Mouse (Mus musculus): Measurements from ENCODE around the gene Aldh1l1.
A peak's percentile ranks its signal among the peaks of the same experiment; 100 is the strongest.

The Aldh1l1 gene

DNA sequence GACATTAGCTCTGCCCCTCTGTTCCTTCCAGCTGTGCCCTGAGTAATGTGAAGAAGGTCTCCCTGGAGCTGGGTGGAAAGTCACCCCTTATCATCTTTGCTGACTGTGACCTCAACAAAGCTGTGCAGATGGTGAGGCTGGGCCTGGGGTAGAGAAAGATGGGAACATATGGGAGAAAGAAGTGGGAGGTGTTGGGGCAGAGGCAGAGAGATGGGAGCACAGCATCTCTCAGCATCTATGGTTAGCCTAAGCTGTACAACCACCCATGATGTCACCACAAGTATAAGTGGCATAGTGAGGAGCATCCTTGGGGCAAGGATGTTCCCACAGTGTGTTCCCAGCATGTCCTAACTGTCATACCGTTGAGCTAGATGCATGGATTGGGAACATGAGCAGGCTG lies 104.5 kb downstream of the Aldh1l1 start:
- DNase-seq (ENCODE audit: low read depth, low spot score): no peak

GRCm38 (mm10) chr6:90594972-90595371 lies 108.7 kb downstream of the Aldh1l1 start:
- DNase-seq (ENCODE audit: low read depth, low spot score): no peak

- no peak for DNase-seq (ENCODE audit: low read depth, low spot score)
Measured at GRCm38 (mm10) chr6:90597060-90597459, 110.8 kb downstream of the Aldh1l1 start.

- DNase-seq (ENCODE audit: low read depth, low spot score): no peak
Measured at GRCm38 (mm10) chr6:90597592-90597991, 111.4 kb downstream of the Aldh1l1 start.

DNA sequence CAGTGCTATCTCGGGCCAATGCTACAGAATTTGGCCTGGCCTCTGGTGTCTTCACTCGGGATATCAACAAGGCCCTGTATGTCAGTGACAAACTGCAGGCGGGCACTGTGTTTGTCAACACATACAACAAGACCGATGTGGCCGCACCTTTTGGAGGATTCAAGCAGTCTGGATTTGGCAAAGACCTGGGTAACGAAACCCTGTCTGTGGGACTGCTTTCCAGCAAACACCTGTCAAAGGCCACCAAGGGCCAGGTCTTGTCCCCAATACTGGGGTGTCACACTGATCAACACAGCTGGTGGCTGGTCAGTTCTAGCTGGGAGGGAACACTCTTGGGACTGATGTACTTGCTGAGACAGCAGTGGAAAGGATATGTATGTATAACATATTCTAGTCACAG lies 112.0 kb downstream of the Aldh1l1 start:
- DNase-seq (ENCODE audit: low read depth, low spot score): no peak

GRCm38 (mm10) chr6:90600351-90600750 lies 114.1 kb downstream of the Aldh1l1 start:
- no peak for DNase-seq (ENCODE audit: low read depth, low spot score)

- no peak for DNase-seq (ENCODE audit: low read depth, low spot score)
Measured at GRCm38 (mm10) chr6:90601736-90602135, 115.5 kb downstream of the Aldh1l1 start.

GRCm38 (mm10) chr6:90602304-90602703 lies 116.1 kb downstream of the Aldh1l1 start:
- no peak for DNase-seq (ENCODE audit: low read depth, low spot score)

GRCm38 (mm10) chr6:90603126-90603525 lies 116.9 kb downstream of the Aldh1l1 start:
- DNase-seq (ENCODE audit: low read depth, low spot score): no peak

DNA sequence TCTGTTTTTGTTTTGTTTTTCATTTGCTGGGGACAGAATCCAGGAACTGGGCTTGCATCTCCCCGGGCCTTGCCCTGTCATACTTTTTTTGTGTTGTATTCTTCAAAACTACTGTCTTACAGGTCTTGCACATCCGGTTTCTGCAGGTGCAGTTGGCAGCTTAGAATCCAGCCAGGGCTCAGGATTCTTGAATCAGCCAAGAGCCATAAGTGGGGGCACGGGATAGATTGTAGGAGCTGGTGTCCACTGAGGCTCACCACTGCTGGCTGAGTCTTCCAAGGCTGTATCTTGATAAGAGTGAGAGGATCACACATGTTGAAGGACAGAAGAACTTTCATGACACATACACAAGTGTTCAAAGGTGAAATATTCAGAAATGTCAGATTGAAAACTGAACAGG lies 117.9 kb downstream of the Aldh1l1 start:
- DNase-seq (ENCODE audit: low read depth, low spot score): no peak

DNA sequence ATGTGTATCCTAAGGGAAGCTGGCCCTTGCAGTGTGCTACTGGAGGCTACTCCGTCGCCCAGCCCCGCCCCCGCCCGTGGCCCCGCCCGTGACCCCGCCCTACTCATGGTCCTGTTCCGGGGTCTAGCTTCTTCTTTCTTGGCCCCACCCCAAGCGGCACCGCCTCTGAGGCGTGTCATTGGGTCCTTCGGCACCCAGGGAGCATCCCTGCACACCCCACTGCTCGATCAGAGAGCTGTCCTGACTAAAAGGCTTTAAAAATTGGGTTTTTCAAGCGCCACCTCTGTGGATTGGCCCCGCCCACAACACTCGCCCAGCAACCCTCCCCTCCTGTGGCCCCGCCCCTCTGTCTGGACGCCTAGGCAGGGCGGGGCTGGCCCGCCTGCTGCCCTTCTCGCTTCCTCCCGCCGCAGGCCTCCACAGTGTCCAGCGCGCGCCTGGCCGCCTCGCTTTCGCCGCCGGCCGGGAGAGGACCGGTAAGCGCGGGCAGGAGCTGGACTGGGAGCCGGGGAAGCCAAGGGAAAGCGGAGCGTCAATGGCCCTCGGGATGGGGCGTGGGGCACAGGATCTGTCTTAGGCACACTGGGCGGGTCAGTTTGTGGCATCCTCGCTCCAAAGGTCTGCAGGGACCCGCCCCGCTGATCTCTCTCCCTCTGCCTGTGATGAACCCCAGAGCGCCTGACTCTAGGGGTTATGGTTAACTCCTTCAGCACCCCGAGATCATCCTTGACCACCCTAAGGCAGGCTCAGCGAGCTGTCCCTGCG lies 118.5 kb downstream of the Aldh1l1 start, which contains the start of gene Slc41a3:
TSS of gene Slc41a3 (plus strand) at position 193 of the 765 bp plus-strand sequence.
- DNase-seq (ENCODE audit: low read depth, low spot score): peak; percentile 86

- no peak for DNase-seq (ENCODE audit: low read depth, low spot score)
Measured at GRCm38 (mm10) chr6:90605298-90605665, 119.1 kb downstream of the Aldh1l1 start.

- peak; percentile 88 for DNase-seq (ENCODE audit: low read depth, low spot score)
Measured at GRCm38 (mm10) chr6:90606538-90606937, 120.3 kb downstream of the Aldh1l1 start.

DNA sequence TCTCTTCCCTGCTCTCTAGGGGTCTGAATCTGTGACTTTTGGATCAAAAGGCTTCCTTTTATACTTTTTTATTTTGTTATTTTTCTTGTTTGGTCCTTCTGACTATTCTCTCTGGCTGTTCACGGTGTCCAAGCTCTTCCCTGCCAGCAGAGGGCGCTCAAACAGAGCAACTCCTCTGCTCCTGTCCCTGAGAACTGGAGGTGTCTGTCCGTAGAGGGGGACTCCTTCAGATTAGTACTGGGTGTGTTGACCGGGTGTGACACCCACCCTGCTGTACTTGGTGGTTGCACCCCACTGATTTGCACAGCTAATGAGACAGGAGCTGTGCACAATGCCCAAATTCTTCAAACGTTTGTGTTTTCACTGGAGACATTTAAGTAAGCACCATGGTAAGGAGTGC lies 121.0 kb downstream of the Aldh1l1 start:
- peak; percentile 83 for DNase-seq (ENCODE audit: low read depth, low spot score)

- peak; percentile 31 for DNase-seq (ENCODE audit: low read depth, low spot score)
Measured at GRCm38 (mm10) chr6:90608186-90608585, 122.0 kb downstream of the Aldh1l1 start.

- DNase-seq (ENCODE audit: low read depth, low spot score): no peak
Measured at GRCm38 (mm10) chr6:90610248-90610647, 124.0 kb downstream of the Aldh1l1 start.

DNA sequence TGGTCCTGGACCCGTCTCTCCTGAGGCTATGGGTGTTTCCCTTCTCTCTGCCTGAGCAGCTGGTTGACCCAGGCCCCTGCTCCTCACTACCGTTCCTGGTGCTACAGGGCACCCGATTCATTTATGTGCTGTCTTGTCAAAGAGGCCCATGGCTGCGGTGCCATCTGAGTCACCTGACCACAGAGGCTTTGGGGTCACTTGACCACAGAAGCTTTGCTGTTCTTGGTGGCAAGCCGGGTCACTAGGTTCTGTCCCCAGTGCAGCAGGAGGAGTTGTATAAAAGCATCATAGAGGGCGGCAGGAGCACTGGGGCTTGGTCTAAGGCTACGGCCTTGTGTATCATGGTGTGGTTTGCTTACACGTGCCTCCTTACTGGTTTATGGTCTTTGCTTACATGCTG lies 127.0 kb downstream of the Aldh1l1 start:
- no peak for DNase-seq (ENCODE audit: low read depth, low spot score)

DNA sequence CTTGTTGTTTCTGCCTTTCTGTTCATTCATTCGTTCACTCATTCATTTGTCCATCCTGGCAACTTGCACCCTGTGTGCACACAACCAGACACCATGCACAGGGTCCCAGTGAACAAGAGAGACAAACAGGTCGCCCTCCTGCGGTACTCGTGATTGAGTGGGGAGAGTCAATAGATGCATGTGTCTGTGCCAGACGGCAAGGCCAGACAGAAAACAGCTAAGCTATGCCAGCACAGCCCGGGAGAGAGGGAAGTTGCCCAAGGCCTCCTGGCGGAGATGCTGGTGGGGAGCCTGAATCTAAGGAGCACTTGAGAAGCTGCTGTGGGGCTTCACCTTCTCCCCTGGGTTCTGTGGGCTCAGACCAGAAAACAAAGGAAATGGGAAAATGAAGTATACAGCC lies 129.1 kb downstream of the Aldh1l1 start:
- DNase-seq (ENCODE audit: low read depth, low spot score): no peak

GRCm38 (mm10) chr6:90615991-90616390 lies 129.8 kb downstream of the Aldh1l1 start:
- no peak for DNase-seq (ENCODE audit: low read depth, low spot score)

GRCm38 (mm10) chr6:90616481-90616880 lies 130.3 kb downstream of the Aldh1l1 start:
- DNase-seq (ENCODE audit: low read depth, low spot score): no peak

- no peak for DNase-seq (ENCODE audit: low read depth, low spot score)
Measured at GRCm38 (mm10) chr6:90618274-90618673, 132.0 kb downstream of the Aldh1l1 start.

GRCm38 (mm10) chr6:90618821-90619636 lies 132.8 kb downstream of the Aldh1l1 start:
- no peak for DNase-seq (ENCODE audit: low read depth, low spot score)

- DNase-seq (ENCODE audit: low read depth, low spot score): no peak
Measured at GRCm38 (mm10) chr6:90619936-90620335, 133.7 kb downstream of the Aldh1l1 start.

Data from mesoderm, embryonic 11.5 days (tissue).